Mouse (Mus musculus) heart, embryonic 11.5 days (tissue): ENCODE data around the gene Olfr456. TPM values are rescaled to one million over a fixed set of nuclear protein-coding genes. Genes with fewer than 3 reads are reported as not detected.

Experiments
- ATAC-seq: fragments of 200-750 bp; cut with Nextera tagmentation; replicated peaks from 2 replicates; pipeline ENCODE4 v1.8.0; 2017; ENCODE audit warnings: moderate library complexity; ENCODE audit not compliant: insufficient number of reproducible peaks, low FRiP score, low TSS enrichment
- H3K27ac ChIP-seq: fragments of 300-500 bp; sonication (generic); 2 replicates; pipeline ENCODE4 v1.5.1; 2014; ENCODE audit warnings: mild to moderate bottlenecking, low read depth, low read length
- H3K27me3 ChIP-seq: fragments of 300-500 bp; sonication (generic); 2 replicates; pipeline ENCODE4 v1.6.1; 2014; ENCODE audit warnings: mild to moderate bottlenecking, low read length, mixed read lengths; ENCODE audit not compliant: control insufficient read depth, insufficient read depth
- H3K36me3 ChIP-seq: fragments of 300-500 bp; sonication (generic); 2 replicates; pipeline ENCODE4 v1.6.1; 2014; ENCODE audit warnings: mild to moderate bottlenecking, low read length, moderate library complexity, mixed read lengths; ENCODE audit not compliant: control insufficient read depth, insufficient read depth
- H3K4me1 ChIP-seq: fragments of 300-500 bp; sonication (generic); 2 replicates; pipeline ENCODE4 v1.6.1; 2014; ENCODE audit warnings: low read length; ENCODE audit not compliant: control insufficient read depth, insufficient read depth
- H3K4me2 ChIP-seq: fragments of 300-500 bp; sonication (generic); 2 replicates; pipeline ENCODE4 v1.6.1; 2014; ENCODE audit warnings: mild to moderate bottlenecking, moderate library complexity
- H3K4me3 ChIP-seq: fragments of 300-500 bp; sonication (generic); 2 replicates; pipeline ENCODE4 v1.5.1; 2014; ENCODE audit warnings: low read depth, low read length
- H3K9ac ChIP-seq: fragments of 300-500 bp; sonication (generic); 2 replicates; pipeline ENCODE4 v1.6.1; 2014; ENCODE audit warnings: mild to moderate bottlenecking, low read depth, low read length, moderate library complexity
- H3K9me3 ChIP-seq: fragments of 300-500 bp; sonication (generic); replicated peaks from 2 replicates; pipeline ENCODE4 v1.6.1; 2016; ENCODE audit warnings: low read length; ENCODE audit not compliant: control insufficient read depth
- WGBS: fragments of 180-500 bp; shearing (Covaris S2); extraction: QIAGEN DNeasy Blood & Tissue Kit; methylation state at CpG from one replicate; pipeline ENCODE4 v1.1.7; 2014; ENCODE audit not compliant: insufficient replicate concordance; 5-methylcytosine and 5-hydroxymethylcytosine counted together
- polyA plus RNA-seq: library from polyadenylated mRNA; unstranded; fragments of >200 nt; fragmentation: Nextera tagmentation; extraction: Ambion mirVana; gene quantifications from 2 replicates; pipeline ENCODE4 v1.2.1, GENCODE M21; 2014

Olfr456 gene
- polyA plus RNA-seq, 1 experiment from 2014 or later: not detected

DNA sequence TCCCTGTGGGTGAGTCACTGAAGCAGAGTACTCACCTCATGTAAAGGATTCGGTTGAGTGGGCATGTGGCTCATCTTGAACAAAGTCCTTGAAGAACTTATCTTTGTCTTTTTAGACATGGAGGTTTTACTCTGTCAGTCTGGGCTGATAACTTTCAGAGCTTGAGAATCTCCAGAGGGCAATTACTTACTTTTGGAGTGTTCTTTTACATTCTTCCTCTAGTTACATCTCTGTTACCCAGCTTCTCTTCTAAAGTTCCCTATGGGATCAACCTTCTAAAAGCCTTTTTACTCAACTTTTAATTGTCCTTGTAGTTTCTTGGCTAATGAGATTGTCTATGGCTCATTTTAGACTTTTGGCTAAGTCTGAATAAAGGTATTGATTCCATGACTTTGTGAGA is 21.9 kb downstream of the Olfr456 start, which contains the start of gene Olfr458:
Gene Olfr458 (minus strand): TSS at position 101 of the 400 bp plus-strand sequence.
- Histone ChIP-seq H3K4me3 (no peak within 1 kb of the TSS), H3K36me3 (no peaks in the 10 kb centered on the region), H3K9me3 (no peaks in the 10 kb centered on the region), H3K4me2 (no peak within 1 kb of the TSS), H3K4me1 (no peaks in the 10 kb centered on the region), H3K27me3 (no peaks in the 10 kb centered on the region), H3K9ac (no peak within 1 kb of the TSS), H3K27ac (no peak within 1 kb of the TSS)
- WGBS: 41% methylated on average over 1 of the region's 1 CpGs
- ATAC-seq: no peak

DNA sequence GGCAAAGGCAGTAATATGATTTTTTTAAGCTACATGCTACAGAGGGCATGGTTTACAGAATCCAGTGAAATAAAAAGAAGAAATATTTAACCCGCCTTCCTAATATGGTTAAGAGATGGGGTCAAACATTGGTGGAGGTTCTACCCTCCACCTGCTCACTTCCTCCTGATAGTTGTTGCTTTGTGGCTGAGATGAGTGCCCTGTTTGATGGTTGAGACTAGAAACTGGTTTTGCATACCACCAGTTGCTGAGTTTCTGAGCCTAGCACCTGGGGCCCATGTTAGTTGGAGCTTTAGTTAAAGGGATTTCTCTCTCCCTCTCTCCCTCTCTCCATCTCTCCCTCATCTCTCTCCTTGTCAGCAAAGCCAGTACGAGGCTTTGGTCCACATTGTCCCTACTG is 39.6 kb downstream of the Olfr456 start:
- no peak overlapping the region for H3K9ac ChIP-seq
- H3K4me2 ChIP-seq: no peak overlapping the region
- no peak for ATAC-seq
- H3K36me3 ChIP-seq: no peaks in the 10 kb centered on the region
- no peaks in the 10 kb centered on the region for H3K27me3 ChIP-seq
- H3K9me3 ChIP-seq: no peaks in the 10 kb centered on the region
- no peaks in the 10 kb centered on the region for H3K4me1 ChIP-seq
- 69% methylated on average over 2 of the region's 2 CpGs for WGBS
- H3K4me3 ChIP-seq: no peak overlapping the region
- no peak overlapping the region for H3K27ac ChIP-seq

DNA sequence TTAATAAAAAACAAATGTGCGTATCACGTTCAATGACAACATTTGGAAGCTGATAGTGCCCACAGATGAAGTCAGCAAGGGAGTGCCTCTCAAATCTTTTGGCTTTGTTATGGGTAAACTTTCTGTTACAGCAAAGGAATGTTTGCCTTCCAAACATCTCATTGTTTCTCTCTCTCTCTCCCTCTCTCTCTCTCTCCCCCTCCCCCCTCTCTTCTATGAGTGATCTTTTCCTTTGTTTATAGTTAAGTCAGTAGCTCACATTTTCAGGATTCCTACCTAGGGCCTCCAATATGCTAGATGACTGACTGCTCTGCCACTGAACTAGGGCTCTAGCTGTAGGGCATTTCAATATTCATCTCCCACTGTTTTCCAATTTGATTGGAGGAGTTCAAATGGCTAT is 42.5 kb downstream of the Olfr456 start:
- 61% methylated on average over 2 of the region's 2 CpGs for WGBS
- Histone ChIP-seq H3K36me3 (no peaks in the 10 kb centered on the region), H3K4me1 (no peaks in the 10 kb centered on the region), H3K4me2 (no peak overlapping the region), H3K4me3 (no peak overlapping the region), H3K27ac (no peak overlapping the region), H3K27me3 (no peaks in the 10 kb centered on the region), H3K9me3 (no peaks in the 10 kb centered on the region), H3K9ac (no peak overlapping the region)
- ATAC-seq: no peak

DNA sequence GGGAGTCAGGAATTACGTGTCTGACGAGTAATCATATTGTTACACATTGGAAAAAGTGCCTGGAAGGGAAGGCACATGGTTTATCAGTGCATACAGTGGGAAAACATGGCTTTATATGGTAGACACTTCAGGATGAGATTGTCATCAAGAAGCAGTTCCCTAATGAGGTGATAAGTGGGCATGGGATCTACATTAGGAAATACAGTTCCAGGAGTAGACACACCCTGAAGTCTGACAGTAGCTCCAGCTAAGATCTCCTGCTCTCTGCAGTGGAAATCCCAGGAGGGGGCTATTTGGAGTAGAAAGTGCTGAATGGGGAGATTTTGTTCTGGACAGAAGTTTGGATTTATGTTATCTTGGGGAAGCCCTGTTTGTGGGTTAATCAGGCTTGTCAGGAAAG is 45.6 kb downstream of the Olfr456 start:
- H3K4me2 ChIP-seq: no peak overlapping the region
- H3K27me3 ChIP-seq: no peaks in the 10 kb centered on the region
- 47% methylated on average over 2 of the region's 2 CpGs for WGBS
- no peaks in the 10 kb centered on the region for H3K36me3 ChIP-seq
- no peaks in the 10 kb centered on the region for H3K9me3 ChIP-seq
- no peaks in the 10 kb centered on the region for H3K4me1 ChIP-seq
- no peak overlapping the region for H3K9ac ChIP-seq
- H3K4me3 ChIP-seq: no peak overlapping the region
- no peak for ATAC-seq
- H3K27ac ChIP-seq: no peak overlapping the region

Other genes with a start within 250 kb of the Olfr456 start
- gene Gstk1, start 241.3 kb downstream of the Olfr456 start, polyA plus RNA-seq: 13.4 and 14.7 TPM in 2 replicates
- gene Tmem139, start 225.2 kb downstream of the Olfr456 start, polyA plus RNA-seq: 0.51 TPM in 1 of 2 replicates, not detected in the other
- 34.4 and 34.7 TPM in 2 replicates for gene Casp2, start 222.2 kb downstream of the Olfr456 start, polyA plus RNA-seq
- gene Clcn1, start 200.5 kb downstream of the Olfr456 start, polyA plus RNA-seq: 0.55 and 0.82 TPM in 2 replicates
- 0.23 and 0.25 TPM in 2 replicates for gene Fam131b, start 162.6 kb downstream of the Olfr456 start, polyA plus RNA-seq
- 159 and 177 TPM in 2 replicates for gene Zyx, start 137.6 kb downstream of the Olfr456 start, polyA plus RNA-seq
- gene Epha1, start 113.9 kb downstream of the Olfr456 start, polyA plus RNA-seq: 1.7 and 2.3 TPM in 2 replicates
- gene Tas2r143, start 87.0 kb downstream of the Olfr456 start, polyA plus RNA-seq: not detected in 2 replicates
- gene Tas2r135, start 81.8 kb downstream of the Olfr456 start, polyA plus RNA-seq: not detected in 2 replicates
- gene Tas2r126, start 52.7 kb downstream of the Olfr456 start, polyA plus RNA-seq: not detected in 2 replicates
- not detected in 2 replicates for gene Olfr458, start 22.0 kb downstream of the Olfr456 start, polyA plus RNA-seq
- not detected in 2 replicates for gene Olfr457, start 10.9 kb downstream of the Olfr456 start, polyA plus RNA-seq
- not detected in 2 replicates for gene Olfr455, start 60.4 kb upstream of the Olfr456 start, polyA plus RNA-seq
- not detected in 2 replicates for gene Tcaf3, start 110.5 kb upstream of the Olfr456 start, polyA plus RNA-seq
- gene Tcaf2, start 158.0 kb upstream of the Olfr456 start, polyA plus RNA-seq: 1.3 and 1.4 TPM in 2 replicates
- gene Tcaf1, start 222.9 kb upstream of the Olfr456 start, polyA plus RNA-seq: 56.2 and 61.3 TPM in 2 replicates